Mouse (Mus musculus) embryonic facial prominence, embryonic 15.5 days (tissue): Measurements from ENCODE around the gene Noxo1. TPM values are rescaled to one million over a fixed set of nuclear protein-coding genes. Genes with fewer than 3 reads are reported as not detected.
"Not testable (repeated sequence)": the region's sequence is repeated elsewhere in the genome, so short reads cannot be mapped to it uniquely, and the experiment has no call there.

Experiments used
- ATAC-seq: fragments of 200-750 bp; cut with Nextera tagmentation; 2 replicates; pipeline ENCODE4 v1.8.0; 2017; ENCODE audit warnings: low read depth, moderate TSS enrichment; ENCODE audit not compliant: insufficient number of reproducible peaks, low FRiP score, low TSS enrichment
- H3K27ac ChIP-seq: fragments of 300-500 bp; sonication (generic); replicated peaks from 2 replicates; pipeline ENCODE4 v1.5.1; 2015; ENCODE audit warnings: mild to moderate bottlenecking, inconsistent platforms
- H3K27me3 ChIP-seq: fragments of 300-500 bp; sonication (generic); 2 replicates; pipeline ENCODE4 v1.6.1; 2015; ENCODE audit warnings: inconsistent platforms
- H3K36me3 ChIP-seq: fragments of 300-500 bp; sonication (generic); 2 replicates; pipeline ENCODE4 v1.6.1; 2015; ENCODE audit warnings: mild to moderate bottlenecking, inconsistent platforms
- H3K4me1 ChIP-seq: fragments of 300-500 bp; sonication (generic); 2 replicates; pipeline ENCODE4 v1.6.1; 2015; ENCODE audit warnings: inconsistent platforms
- H3K4me2 ChIP-seq: fragments of 300-500 bp; sonication (generic); replicated peaks from 2 replicates; pipeline ENCODE4 v1.6.1; 2015; ENCODE audit warnings: mild to moderate bottlenecking, inconsistent platforms
- H3K4me3 ChIP-seq: fragments of 300-500 bp; sonication (generic); replicated peaks from 2 replicates; pipeline ENCODE4 v1.5.1; 2015; ENCODE audit warnings: mild to moderate bottlenecking, inconsistent platforms
- H3K9ac ChIP-seq: fragments of 300-500 bp; sonication (generic); 2 replicates; pipeline ENCODE4 v1.6.1; 2015; ENCODE audit warnings: inconsistent platforms
- H3K9me3 ChIP-seq: fragments of 300-500 bp; sonication (generic); replicated peaks from 2 replicates; pipeline ENCODE4 v1.6.1; 2016; ENCODE audit warnings: inconsistent platforms
- WGBS: fragments of 180-500 bp; shearing (Covaris S2); methylation state at CpG from one replicate; pipeline ENCODE4 v1.1.7; 2015; 5-methylcytosine and 5-hydroxymethylcytosine counted together
- polyA plus RNA-seq: library from polyadenylated mRNA; unstranded; fragments of >200 nt; fragmentation: Nextera tagmentation; extraction: Ambion mirVana; gene quantifications from 2 replicates; pipeline ENCODE4 v1.2.1, GENCODE M21; 2015

The Noxo1 gene
- polyA plus RNA-seq, 1 experiment from 2014 or later = 5.8 TPM

GRCm38 (mm10) chr17:24705821-24706220, 9.8 kb downstream of the Noxo1 start:
- H3K4me2 ChIP-seq = no peak overlapping the region
- WGBS = 91% methylated on average over 3 of the region's 3 CpGs
- ATAC-seq = no peak
- no peaks in the 10 kb centered on the region for H3K27me3 ChIP-seq
- peaks cover 17% of the 10 kb centered on the region for H3K4me1 ChIP-seq
- H3K27ac ChIP-seq = no peak overlapping the region
- H3K9ac ChIP-seq = no peak overlapping the region
- H3K36me3 ChIP-seq = peaks cover 41% of the 10 kb centered on the region
- no peaks in the 10 kb centered on the region for H3K9me3 ChIP-seq
- H3K4me3 ChIP-seq = no peak overlapping the region

GRCm38 (mm10) chr17:24706982-24707800, 11.2 kb downstream of the Noxo1 start, which contains the start of gene Tbl3:
Gene Tbl3, minus strand, starts transcription at chr17:24707660.
- H3K9me3 ChIP-seq = no peaks in the 10 kb centered on the region
- peak; percentile 80 for ATAC-seq

GRCm38 (mm10) chr17:24707801-24708425, 11.9 kb downstream of the Noxo1 start:
- Histone ChIP-seq H3K9me3 (no peaks in the 10 kb centered on the region), H3K4me1 (peaks cover 17% of the 10 kb centered on the region), H3K36me3 (peaks cover 22% of the 10 kb centered on the region), H3K27ac (peak overlapping the region; percentile 84), H3K9ac (peak overlapping the region; percentile 79; the same call in 1 of the 2 replicates), H3K27me3 (no peaks in the 10 kb centered on the region), H3K4me3 (peak overlapping the region; percentile 87), H3K4me2 (peak overlapping the region; percentile 72)
- 3% methylated on average over 24 of the region's 24 CpGs for WGBS
- ATAC-seq = no peak

More at GRCm38 (mm10) chr17:24706982-24707800, 11.2 kb downstream of the Noxo1 start, which contains the start of gene Tbl3:
- Histone ChIP-seq H3K9ac (peak within 1 kb of the TSS; percentile 79), H3K36me3 (peaks cover 28% of the 10 kb centered on the region), H3K27ac (peak within 1 kb of the TSS; percentile 84), H3K4me1 (peaks cover 17% of the 10 kb centered on the region), H3K4me3 (peak within 1 kb of the TSS; percentile 87), H3K27me3 (no peaks in the 10 kb centered on the region), H3K4me2 (peak within 1 kb of the TSS; percentile 72)
- 4% methylated on average over 32 of the region's 32 CpGs for WGBS

- Histone ChIP-seq H3K4me3 (peak overlapping the region; percentile 87), H3K36me3 (peaks cover 19% of the 10 kb centered on the region), H3K27ac (no peak overlapping the region), H3K9ac (no peak overlapping the region), H3K4me2 (peak overlapping the region; percentile 72), H3K4me1 (peaks cover 17% of the 10 kb centered on the region), H3K27me3 (no peaks in the 10 kb centered on the region), H3K9me3 (no peaks in the 10 kb centered on the region)
- 39% methylated on average over 2 of the region's 2 CpGs for WGBS
- ATAC-seq = no peak
These were observed 12.6 kb downstream of the Noxo1 start for GRCm38 (mm10) chr17:24708646-24709045.

- Histone ChIP-seq H3K4me1 (peaks cover 7% of the 10 kb centered on the region), H3K9ac (no peak overlapping the region)
These were observed 19.5 kb downstream of the Noxo1 start for GRCm38 (mm10) chr17:24715556-24715955.

GRCm38 (mm10) chr17:24716166-24716682, 20.2 kb downstream of the Noxo1 start:
- Histone ChIP-seq H3K4me3 (no peak overlapping the region), H3K36me3 (peaks cover 21% of the 10 kb centered on the region), H3K4me1 (peaks cover 8% of the 10 kb centered on the region), H3K9me3 (no peaks in the 10 kb centered on the region), H3K27me3 (no peaks in the 10 kb centered on the region), H3K9ac (no peak overlapping the region), H3K27ac (no peak overlapping the region), H3K4me2 (no peak overlapping the region)
- no peak for ATAC-seq
- WGBS = 93% methylated on average over 15 of the region's 15 CpGs

More at GRCm38 (mm10) chr17:24715556-24715955, 19.5 kb downstream of the Noxo1 start:
- Histone ChIP-seq H3K27ac (no peak overlapping the region), H3K27me3 (no peaks in the 10 kb centered on the region), H3K4me2 (no peak overlapping the region), H3K36me3 (peaks cover 21% of the 10 kb centered on the region), H3K4me3 (no peak overlapping the region), H3K9me3 (no peaks in the 10 kb centered on the region)
- 72% methylated on average over 6 of the region's 6 CpGs for WGBS
- ATAC-seq = no peak

GRCm38 (mm10) chr17:24717943-24718342, 21.9 kb downstream of the Noxo1 start, which contains the start of the genes Rnf151 and Rps2:
Gene Rnf151, minus strand, starts transcription at chr17:24718063.
Gene Rps2, plus strand, starts transcription at chr17:24718116.
- 81% methylated on average over 4 of the region's 4 CpGs for WGBS
- H3K27me3 ChIP-seq = no peaks in the 10 kb centered on the region
- H3K9me3 ChIP-seq = no peaks in the 10 kb centered on the region
- H3K4me2 ChIP-seq = peak within 1 kb of the TSS; percentile 56
- H3K4me1 ChIP-seq = peaks cover 23% of the 10 kb centered on the region
- no peak for ATAC-seq
- peaks cover 35% of the 10 kb centered on the region for H3K36me3 ChIP-seq
- H3K9ac ChIP-seq = peak within 1 kb of the TSS; percentile 95; the same call in 1 of the 2 replicates
- H3K27ac ChIP-seq = no peak within 1 kb of the TSS
- H3K4me3 ChIP-seq = peak within 1 kb of the TSS; percentile 93

GRCm38 (mm10) chr17:24718938-24719337, 22.9 kb downstream of the Noxo1 start:
- H3K36me3 ChIP-seq = peaks cover 35% of the 10 kb centered on the region
- peak overlapping the region; percentile 95 for H3K9ac ChIP-seq
- H3K27ac ChIP-seq, H3K27me3 ChIP-seq, H3K9me3 ChIP-seq, ATAC-seq: not testable (repeated sequence)
- WGBS = 58% methylated on average over 5 of the region's 5 CpGs
- H3K4me1 ChIP-seq = peaks cover 32% of the 10 kb centered on the region
- H3K4me3 ChIP-seq = peak overlapping the region; percentile 93
- peak overlapping the region; percentile 56 for H3K4me2 ChIP-seq

- Histone ChIP-seq H3K4me3 (peak overlapping the region; percentile 93), H3K27me3 (no peaks in the 10 kb centered on the region), H3K9ac (peak overlapping the region; percentile 95), H3K36me3 (peaks cover 35% of the 10 kb centered on the region), H3K4me2 (peak overlapping the region; percentile 68), H3K27ac (peak overlapping the region; percentile 89), H3K4me1 (peaks cover 32% of the 10 kb centered on the region), H3K9me3 (no peaks in the 10 kb centered on the region)
- WGBS = under 1% methylated on average over 61 of the region's 61 CpGs
- peak; percentile 99 for ATAC-seq
These were observed 23.6 kb downstream of the Noxo1 start for GRCm38 (mm10) chr17:24719494-24720222.

GRCm38 (mm10) chr17:24720616-24721015, 24.6 kb downstream of the Noxo1 start:
- ATAC-seq, H3K9me3 ChIP-seq: not testable (repeated sequence)

More at GRCm38 (mm10) chr17:24720616-24721015, 24.6 kb downstream of the Noxo1 start:
- WGBS = 0% methylated on average over 11 of the region's 11 CpGs
- peak overlapping the region; percentile 68 for H3K4me2 ChIP-seq
- H3K9ac ChIP-seq = peak overlapping the region; percentile 78
- H3K4me3 ChIP-seq = peak overlapping the region; percentile 93
- peaks cover 29% of the 10 kb centered on the region for H3K36me3 ChIP-seq
- H3K27me3 ChIP-seq = not testable (repeated sequence)
- peak overlapping the region; percentile 89; the same call in 1 of the 2 replicates for H3K27ac ChIP-seq
- peaks cover 32% of the 10 kb centered on the region for H3K4me1 ChIP-seq
